Mouse (Mus musculus): ENCODE measurements around the gene Rbfox2.

Rbfox2 gene

GRCm38 (mm10) chr15:77225858-77226257 lies 80.9 kb downstream of the Rbfox2 start:
- DNase-seq: no peak

GRCm38 (mm10) chr15:77225274-77225673 lies 81.5 kb downstream of the Rbfox2 start:
- DNase-seq: no peak

DNA sequence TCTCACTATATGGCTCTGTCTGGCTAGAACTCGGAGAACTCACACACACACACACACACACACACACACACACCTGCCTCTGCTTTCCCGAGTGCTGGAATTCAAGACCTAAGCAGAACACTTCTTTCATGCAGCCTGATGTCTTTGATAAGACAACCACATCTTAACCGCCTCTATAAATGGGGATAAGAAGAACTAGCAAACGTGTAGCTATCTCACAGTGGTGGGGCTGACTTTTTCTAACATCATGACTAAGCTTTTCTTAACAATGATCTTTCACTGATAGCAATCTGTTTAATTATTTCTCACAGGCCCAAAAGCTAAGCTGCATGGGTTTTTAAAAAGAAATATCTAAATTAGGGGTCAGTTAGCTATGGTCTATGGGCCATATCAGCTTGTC lies 86.0 kb downstream of the Rbfox2 start:
- no peak for DNase-seq

DNA sequence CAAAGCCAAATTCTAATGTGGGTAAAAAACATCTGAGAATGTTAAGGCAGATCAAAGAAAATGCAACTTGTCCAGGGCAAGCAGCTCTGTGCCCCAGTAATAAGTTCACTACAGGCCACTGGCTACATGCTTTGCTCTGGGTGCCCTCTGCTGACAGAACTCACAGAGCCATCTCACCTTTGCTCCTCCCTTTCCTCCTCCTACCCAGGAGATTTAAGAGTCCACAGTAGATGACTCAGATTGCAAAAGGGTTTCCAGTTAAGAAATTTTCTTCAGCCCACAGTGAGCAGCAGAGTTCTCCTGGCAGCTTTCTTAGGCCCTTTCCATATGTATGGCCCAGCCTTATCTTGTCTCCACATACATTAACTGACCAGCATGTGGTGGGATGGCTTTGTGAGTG lies 86.7 kb downstream of the Rbfox2 start:
- peak; percentile 76 for DNase-seq

GRCm38 (mm10) chr15:77219571-77219970 lies 87.2 kb downstream of the Rbfox2 start:
- DNase-seq: no peak

DNA sequence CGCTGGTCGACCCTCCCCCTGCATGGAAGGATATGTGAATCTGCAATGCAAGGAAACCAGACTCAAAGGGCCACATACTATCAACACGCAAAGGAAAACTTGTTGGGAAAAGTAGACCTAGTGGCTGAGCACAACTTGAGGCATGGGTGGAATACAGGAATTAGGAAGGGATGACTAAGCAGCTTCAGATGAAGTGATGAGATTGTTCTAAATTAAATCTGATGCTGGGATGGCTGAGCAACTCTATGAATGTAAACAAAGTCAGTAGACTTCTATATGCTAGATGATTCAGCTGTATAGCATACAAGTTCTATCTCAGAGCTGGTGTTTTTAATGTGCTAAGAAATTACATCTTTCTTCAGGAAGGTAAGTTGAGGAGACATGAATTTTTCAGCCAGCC lies 88.8 kb downstream of the Rbfox2 start:
- no peak for DNase-seq

DNA sequence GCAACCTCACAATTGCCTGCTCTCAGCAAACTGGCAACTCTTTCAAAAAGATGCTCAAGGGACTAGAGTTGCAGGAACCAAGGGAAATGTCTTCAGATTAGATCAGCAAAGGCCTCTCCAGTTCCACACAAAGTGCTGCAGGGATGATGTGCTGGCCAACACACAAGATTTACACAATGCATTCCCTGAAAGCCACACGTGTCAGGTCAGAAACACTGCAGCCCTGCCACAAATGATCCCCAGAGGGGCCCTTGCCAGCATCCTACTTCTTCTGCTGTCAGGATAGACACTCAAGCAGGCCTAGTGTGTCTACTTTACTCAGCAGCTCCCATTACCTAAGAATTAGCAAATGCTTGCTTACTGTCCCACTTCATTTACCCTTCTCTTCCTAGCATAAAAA lies 89.3 kb downstream of the Rbfox2 start:
- DNase-seq: no peak

DNA sequence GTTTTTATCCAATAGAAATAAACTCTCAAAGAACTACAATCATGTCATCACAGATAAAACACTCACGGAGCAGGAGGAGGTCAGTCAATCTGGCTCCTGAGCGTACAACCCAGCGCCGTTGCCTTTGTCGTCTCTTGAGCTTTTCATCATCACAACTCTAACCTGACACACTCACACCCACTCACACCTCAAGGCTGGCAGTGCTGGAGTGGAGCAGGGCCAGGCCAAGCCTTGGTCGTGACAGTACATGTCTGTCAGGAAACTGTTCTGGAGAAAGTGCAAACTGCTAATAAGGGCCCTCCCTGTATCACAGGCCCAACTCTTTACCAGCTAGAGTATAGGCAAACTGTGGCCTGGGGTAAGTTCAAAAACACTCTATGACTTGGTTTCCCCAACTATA lies 90.1 kb downstream of the Rbfox2 start:
- DNase-seq: no peak

DNA sequence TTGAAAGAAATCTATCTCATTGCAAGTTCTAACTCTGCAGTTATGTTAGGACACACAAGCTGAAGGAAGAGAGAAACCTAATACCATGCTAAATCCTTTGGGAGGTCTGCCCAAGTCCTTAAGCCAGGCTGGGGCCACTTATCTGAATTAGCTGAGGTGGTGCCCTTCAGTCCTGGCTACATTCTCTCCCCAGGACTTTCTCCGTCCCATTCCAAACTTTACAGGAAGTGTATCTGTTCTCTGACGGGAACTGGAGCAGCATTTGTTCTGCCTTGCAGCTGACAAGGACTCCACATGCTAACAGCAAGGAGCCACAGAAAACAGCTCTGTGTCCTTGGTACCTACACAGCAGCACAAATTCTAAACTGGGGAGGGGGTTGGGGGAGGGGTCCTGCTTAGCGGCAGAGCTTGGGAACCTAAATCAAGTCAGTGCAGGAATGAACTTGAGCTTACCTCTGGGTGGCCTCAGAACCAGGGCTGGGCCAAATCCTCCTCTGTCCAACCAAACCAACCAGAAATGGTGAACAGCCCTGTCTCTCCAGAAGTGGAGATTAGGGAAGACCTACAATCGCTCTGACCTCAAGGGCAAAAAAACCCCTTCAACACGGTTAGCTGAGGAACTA lies 91.5 kb downstream of the Rbfox2 start:
- no peak for DNase-seq

- DNase-seq: no peak
These were observed 92.2 kb downstream of the Rbfox2 start for GRCm38 (mm10) chr15:77214410-77215107.

DNA sequence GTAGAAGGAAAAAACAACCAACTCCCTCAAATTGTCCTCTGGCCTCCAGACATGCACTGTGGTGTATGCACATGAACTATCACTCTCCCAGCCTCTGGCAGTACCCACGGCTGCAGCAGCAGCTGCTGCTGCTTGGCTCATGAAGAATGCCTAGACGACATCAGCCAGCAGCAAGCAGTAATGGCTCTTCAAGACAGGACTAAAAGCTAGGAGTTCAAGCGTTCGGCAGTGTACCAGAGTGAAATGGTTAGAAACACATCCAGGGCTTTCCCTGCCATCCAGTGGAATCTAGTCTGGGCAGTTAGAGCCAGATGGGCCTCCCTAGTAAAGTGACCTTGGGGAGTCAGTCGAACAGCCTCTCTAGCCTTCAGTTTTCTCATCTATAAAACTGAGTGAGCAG lies 93.0 kb downstream of the Rbfox2 start:
- DNase-seq: peak; percentile 60

- DNase-seq: no peak
These were observed 94.0 kb downstream of the Rbfox2 start for GRCm38 (mm10) chr15:77212818-77213217.

DNA sequence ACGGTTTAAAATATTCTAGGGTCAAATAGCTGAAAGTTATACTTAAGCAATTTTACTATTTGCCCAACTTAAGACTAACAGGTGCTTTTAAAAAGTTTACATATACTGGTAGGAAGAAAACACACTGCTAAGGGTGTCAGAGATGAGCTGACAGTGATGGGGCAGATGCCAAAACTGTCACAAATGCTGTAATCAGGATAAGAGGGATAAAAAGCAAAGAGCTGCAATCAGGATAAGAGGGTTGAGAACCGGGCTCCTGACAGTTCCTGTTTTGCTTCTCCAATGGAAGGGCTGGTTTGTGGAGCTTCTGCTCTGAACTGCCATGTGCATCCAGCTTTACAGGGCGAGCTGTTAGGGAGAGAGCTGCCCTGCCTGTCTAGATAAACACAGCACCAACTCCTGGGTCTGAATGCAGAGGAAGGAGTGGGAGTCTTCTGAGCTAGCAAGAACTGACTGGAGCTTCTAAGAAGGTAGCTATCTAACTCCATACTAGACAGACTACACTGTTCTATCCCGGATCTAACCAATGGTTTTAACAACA lies 94.5 kb downstream of the Rbfox2 start:
- no peak for DNase-seq

DNA sequence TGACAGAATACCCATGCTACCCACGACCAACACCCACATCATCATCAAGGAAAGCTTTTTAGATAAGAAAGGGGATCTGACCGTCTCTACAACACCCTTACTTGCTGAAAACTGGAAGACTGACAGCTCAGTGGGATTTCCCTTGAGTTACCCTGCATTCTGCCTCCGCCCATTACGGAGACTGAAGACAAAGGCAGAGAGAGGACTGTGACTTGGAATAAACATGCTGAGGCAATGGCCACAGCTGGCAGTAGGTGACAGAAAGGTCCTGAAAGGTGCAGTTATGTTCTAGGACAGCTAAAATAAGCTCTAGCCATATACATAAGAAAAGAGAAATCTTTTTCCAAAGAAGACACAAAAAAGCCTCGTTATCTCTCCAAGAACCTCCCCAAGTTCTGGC lies 99.8 kb downstream of the Rbfox2 start:
- DNase-seq: no peak

DNA sequence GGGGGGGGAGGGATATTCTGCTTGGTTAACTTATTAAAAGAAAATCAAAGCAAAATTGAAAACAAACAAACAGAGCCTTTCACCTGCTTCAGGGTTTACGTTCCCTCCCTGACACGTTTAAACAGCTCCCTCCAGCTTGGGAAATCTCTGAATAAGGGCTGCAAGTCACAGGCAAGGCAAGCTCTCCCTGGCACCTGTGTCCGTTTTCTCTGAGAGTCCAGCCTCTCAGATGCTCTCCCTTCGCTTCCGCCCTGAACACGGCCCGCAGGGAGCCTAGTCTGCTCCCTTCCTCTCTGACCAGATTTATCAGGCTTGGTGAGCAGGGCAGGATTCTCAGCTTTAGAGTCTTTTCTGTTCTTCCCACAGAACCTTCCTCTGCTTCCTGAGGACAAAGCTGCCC lies 101.9 kb downstream of the Rbfox2 start:
- DNase-seq: no peak

GRCm38 (mm10) chr15:77203255-77203981 lies 103.4 kb downstream of the Rbfox2 start:
- peak; percentile 69 for DNase-seq

GRCm38 (mm10) chr15:77202881-77203254 lies 103.9 kb downstream of the Rbfox2 start:
- DNase-seq: no peak

GRCm38 (mm10) chr15:77202223-77202622 lies 104.6 kb downstream of the Rbfox2 start:
- peak; percentile 88 for DNase-seq

GRCm38 (mm10) chr15:77196827-77197226 lies 110.0 kb downstream of the Rbfox2 start:
- DNase-seq: peak; percentile 81

DNA sequence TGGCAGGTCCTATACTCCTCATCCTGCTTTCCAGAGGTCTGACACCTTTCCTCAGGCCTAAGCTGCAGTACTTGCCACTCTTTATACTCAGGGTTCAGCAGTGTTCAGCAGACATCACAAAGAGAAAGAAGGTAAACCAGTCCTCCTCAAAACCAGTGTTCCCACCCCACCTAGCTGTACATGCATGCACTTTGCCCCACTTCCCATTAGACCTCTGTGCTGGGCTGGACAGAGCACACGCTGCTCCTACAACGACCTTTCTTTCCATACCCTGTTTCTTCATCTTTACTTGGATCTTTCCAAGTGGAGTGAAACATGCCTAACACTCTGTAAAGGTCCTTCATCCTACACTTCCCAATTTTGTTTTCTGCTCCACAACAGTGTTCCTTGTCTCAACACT lies 110.8 kb downstream of the Rbfox2 start:
- no peak for DNase-seq

- no peak for DNase-seq
These were observed 114.5 kb downstream of the Rbfox2 start for GRCm38 (mm10) chr15:77192154-77192935.

GRCm38 (mm10) chr15:77186096-77186495 lies 120.7 kb downstream of the Rbfox2 start:
- no peak for DNase-seq

- no peak for DNase-seq
These were observed 121.2 kb downstream of the Rbfox2 start for GRCm38 (mm10) chr15:77185614-77186013.
